Mouse (Mus musculus) kidney, postnatal 0 days (tissue): ENCODE measurements around the gene Gucd1. TPM values are rescaled to one million over a fixed set of nuclear protein-coding genes. Genes with fewer than 3 reads are reported as not detected.

Source experiments
- ATAC-seq: fragments of 200-750 bp; cut with Nextera tagmentation; replicated peaks from 2 replicates; pipeline ENCODE4 v1.8.0; 2017; ENCODE audit warnings: low read depth, moderate number of reproducible peaks, moderate TSS enrichment, moderate library complexity; ENCODE audit not compliant: low FRiP score
- DNase-seq: peaks from one replicate; pipeline ENCODE4 v3.0.0-alpha.2; 2016; ENCODE audit warnings: low spot score
- H3K27ac ChIP-seq: fragments of 300-500 bp; sonication (generic); 2 replicates; pipeline ENCODE4 v1.5.1; 2014; ENCODE audit warnings: mild to moderate bottlenecking
- H3K27me3 ChIP-seq: fragments of 300-500 bp; sonication (generic); 2 replicates; pipeline ENCODE4 v1.6.1; 2014; ENCODE audit warnings: low read length, mixed read lengths; ENCODE audit not compliant: insufficient read depth
- H3K36me3 ChIP-seq: fragments of 300-500 bp; sonication (generic); 2 replicates; pipeline ENCODE4 v1.6.1; 2014; ENCODE audit warnings: low read length, mixed read lengths; ENCODE audit not compliant: insufficient read depth
- H3K4me1 ChIP-seq: fragments of 300-500 bp; sonication (generic); replicated peaks from 2 replicates; pipeline ENCODE4 v1.6.1; 2014; ENCODE audit warnings: antibody characterized with exemption, low read length, mixed read lengths; ENCODE audit not compliant: insufficient read depth
- H3K4me2 ChIP-seq: fragments of 300-500 bp; sonication (generic); 2 replicates; pipeline ENCODE4 v1.6.1; 2014; ENCODE audit warnings: mild to moderate bottlenecking, low read length, moderate library complexity, mixed read lengths
- H3K4me3 ChIP-seq: fragments of 300-500 bp; sonication (generic); replicated peaks from 2 replicates; pipeline ENCODE4 v1.5.1; 2014; ENCODE audit warnings: low read depth, low read length
- H3K9ac ChIP-seq: fragments of 300-500 bp; sonication (generic); 2 replicates; pipeline ENCODE4 v1.6.1; 2014; ENCODE audit warnings: low read depth, low read length
- H3K9me3 ChIP-seq: fragments of 300-500 bp; sonication (generic); replicated peaks from 2 replicates; pipeline ENCODE4 v1.6.1; 2016; ENCODE audit warnings: low read length, inconsistent platforms, mixed read lengths
- CTCF ChIP-seq: IDR thresholded peaks from 2 replicates; pipeline ENCODE4 v1.5.1; 2016; ENCODE audit warnings: antibody characterized with exemption, low read depth, mild to moderate bottlenecking, moderate library complexity
- WGBS: fragments of 180-500 bp; shearing (Covaris S2); extraction: QIAGEN DNeasy Blood & Tissue Kit; methylation state at CpG from one replicate; pipeline ENCODE4 v1.1.7; 2014; 5-methylcytosine and 5-hydroxymethylcytosine counted together
- polyA plus RNA-seq: library from polyadenylated mRNA; unstranded; fragments of >200 nt; fragmentation: Nextera tagmentation; extraction: Ambion mirVana; gene quantifications from 2 replicates; pipeline ENCODE4 v1.2.1, GENCODE M21; 2015

The Gucd1 gene
- polyA plus RNA-seq, 1 experiment from 2014 or later = 51.9 TPM

GRCm38 (mm10) chr10:75316472-75316871, 201.3 kb downstream of the Gucd1 start:
- DNase-seq (peak; percentile 74), ATAC-seq (peak; percentile 35; the same call in 1 of the 2 replicates)
- Histone ChIP-seq H3K4me2 (peak overlapping the region; percentile 71), H3K9me3 (no peaks in the 10 kb centered on the region), H3K9ac (peak overlapping the region; percentile 70; the same call in 1 of the 2 replicates), H3K27me3 (no peaks in the 10 kb centered on the region), H3K27ac (no peak overlapping the region), H3K4me1 (peaks cover 6% of the 10 kb centered on the region; the same call in 1 of the 2 replicates), H3K36me3 (no peaks in the 10 kb centered on the region), H3K4me3 (peak overlapping the region; percentile 56)
- TF ChIP-seq CTCF = no peak
- WGBS = 3% methylated on average over 9 of the region's 9 CpGs

- 79% methylated on average over 8 of the region's 8 CpGs for WGBS
- H3K4me1 ChIP-seq = peaks cover 6% of the 10 kb centered on the region; the same call in 1 of the 2 replicates
- TF ChIP-seq CTCF = no peak
- no peak overlapping the region for H3K4me3 ChIP-seq
- H3K4me2 ChIP-seq = no peak overlapping the region
- DNase-seq (no peak), ATAC-seq (no peak)
- H3K27ac ChIP-seq = no peak overlapping the region
- no peak overlapping the region for H3K9ac ChIP-seq
- H3K36me3 ChIP-seq = no peaks in the 10 kb centered on the region
- H3K27me3 ChIP-seq = no peaks in the 10 kb centered on the region
- H3K9me3 ChIP-seq = no peaks in the 10 kb centered on the region
These were observed 202.0 kb downstream of the Gucd1 start for GRCm38 (mm10) chr10:75315756-75316155.

- TF ChIP-seq CTCF = no peak
- peak; percentile 22 for ATAC-seq
- H3K4me2 ChIP-seq = no peak overlapping the region
- no peaks in the 10 kb centered on the region for H3K27me3 ChIP-seq
- no peaks in the 10 kb centered on the region for H3K9me3 ChIP-seq
- H3K27ac ChIP-seq = no peak overlapping the region
- H3K36me3 ChIP-seq = peaks cover 6% of the 10 kb centered on the region; the same call in 1 of the 2 replicates
- no peak overlapping the region for H3K4me3 ChIP-seq
- H3K9ac ChIP-seq = no peak overlapping the region
- 30% methylated on average over 6 of the region's 6 CpGs for WGBS
- peak; percentile 62 for DNase-seq
- H3K4me1 ChIP-seq = peaks cover 6% of the 10 kb centered on the region; the same call in 1 of the 2 replicates
These were observed 203.4 kb downstream of the Gucd1 start for GRCm38 (mm10) chr10:75314190-75314980.

- Histone ChIP-seq H3K9me3 (no peaks in the 10 kb centered on the region), H3K4me2 (no peak overlapping the region), H3K4me1 (peaks cover 6% of the 10 kb centered on the region; the same call in 1 of the 2 replicates), H3K27ac (no peak overlapping the region), H3K4me3 (no peak overlapping the region), H3K9ac (no peak overlapping the region), H3K36me3 (peaks cover 26% of the 10 kb centered on the region), H3K27me3 (no peaks in the 10 kb centered on the region)
- no peak for TF ChIP-seq CTCF
- DNase-seq (no peak), ATAC-seq (no peak)
- WGBS = 65% methylated on average over 7 of the region's 7 CpGs
These were observed 205.4 kb downstream of the Gucd1 start for GRCm38 (mm10) chr10:75312361-75312760.

GRCm38 (mm10) chr10:75307130-75307529, 210.6 kb downstream of the Gucd1 start:
- Histone ChIP-seq H3K36me3 (peaks cover 37% of the 10 kb centered on the region), H3K4me2 (no peak overlapping the region), H3K9me3 (no peaks in the 10 kb centered on the region), H3K27ac (no peak overlapping the region), H3K27me3 (no peaks in the 10 kb centered on the region), H3K4me1 (peaks cover 12% of the 10 kb centered on the region; the same call in 1 of the 2 replicates), H3K4me3 (no peak overlapping the region), H3K9ac (no peak overlapping the region)
- no peak for DNase-seq
- TF ChIP-seq CTCF = no peak
- no peak for ATAC-seq
- WGBS = 93% methylated on average over 7 of the region's 7 CpGs

- Histone ChIP-seq H3K9ac (no peak overlapping the region; the same call in 1 of the 2 replicates), H3K4me1 (peaks cover 12% of the 10 kb centered on the region; the same call in 1 of the 2 replicates), H3K4me3 (no peak overlapping the region), H3K27ac (peak overlapping the region; percentile 19), H3K9me3 (no peaks in the 10 kb centered on the region), H3K27me3 (no peaks in the 10 kb centered on the region), H3K4me2 (no peak overlapping the region), H3K36me3 (peaks cover 34% of the 10 kb centered on the region)
- ATAC-seq (peak; percentile 65), DNase-seq (peak; percentile 52)
- WGBS = 32% methylated on average over 6 of the region's 6 CpGs
- TF ChIP-seq CTCF = no peak
These were observed 213.4 kb downstream of the Gucd1 start for GRCm38 (mm10) chr10:75304413-75304812.
